Mouse (Mus musculus): ENCODE data around the gene Kazn. TPM values are rescaled to one million over a fixed set of nuclear protein-coding genes. Genes with fewer than 3 reads are reported as not detected.

The Kazn gene
- total RNA-seq, 2 experiments from 2014 or later, result 45.9 to 48.5 TPM

DNA sequence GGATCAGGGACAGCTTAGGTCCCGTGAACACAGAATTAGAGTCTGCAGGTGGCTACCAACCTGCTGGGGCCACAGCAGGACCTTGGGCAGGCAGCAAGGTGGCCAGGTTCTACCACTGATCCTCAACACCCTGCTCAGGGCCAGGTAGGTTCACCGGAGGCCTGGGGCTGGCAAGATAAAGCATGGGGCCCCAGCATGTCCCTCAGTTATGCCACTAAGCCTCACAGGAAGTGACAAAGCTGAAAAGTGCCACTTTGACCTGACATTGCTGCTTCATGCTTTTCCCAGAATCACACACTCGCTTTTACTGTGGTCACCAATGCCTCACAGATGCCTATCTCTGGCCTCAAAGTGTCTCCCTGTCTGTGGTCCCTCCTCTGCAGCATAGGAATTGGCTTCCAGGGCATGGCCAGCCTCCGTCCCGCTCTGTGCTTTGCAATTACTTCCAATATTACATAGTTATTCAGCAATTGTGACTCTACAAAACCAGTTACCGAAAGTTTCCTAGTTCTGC lies 111.9 kb downstream of the Kazn start:
- DNase-seq (ENCODE audit: low spot score in 2 of 2), result no peak

DNA sequence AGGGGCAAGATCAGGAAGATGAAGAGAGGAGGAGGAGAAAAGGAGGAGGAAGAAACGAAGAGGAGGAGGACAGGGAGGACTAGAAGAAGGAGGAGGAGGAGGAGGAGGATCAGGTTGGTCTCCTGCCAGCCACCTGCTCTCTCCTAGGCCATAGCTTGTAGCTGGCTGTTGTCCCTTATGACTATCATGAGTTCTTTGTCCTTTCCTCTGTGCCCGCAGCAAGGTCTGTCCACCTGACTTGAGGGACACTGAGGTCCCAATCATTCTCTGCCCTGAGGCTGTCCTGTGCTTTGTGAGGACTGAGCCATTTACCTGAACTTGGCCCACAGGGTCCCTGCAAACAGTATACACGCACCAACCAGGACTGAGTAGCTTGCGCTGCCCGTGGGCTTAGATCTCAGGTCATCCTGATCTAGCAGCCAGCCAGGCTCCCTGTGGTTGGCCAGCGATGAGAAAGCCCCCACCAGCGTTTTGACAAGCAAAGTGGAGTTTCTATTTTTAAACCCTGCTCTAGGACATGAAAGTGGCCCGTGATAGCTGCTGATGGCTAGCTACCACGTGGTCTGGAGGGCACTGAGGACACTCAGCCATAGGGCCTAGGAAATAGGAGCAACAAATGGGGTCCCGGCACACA lies 112.4 kb downstream of the Kazn start:
- DNase-seq (ENCODE audit: low spot score in 2 of 2), result no peak

DNA sequence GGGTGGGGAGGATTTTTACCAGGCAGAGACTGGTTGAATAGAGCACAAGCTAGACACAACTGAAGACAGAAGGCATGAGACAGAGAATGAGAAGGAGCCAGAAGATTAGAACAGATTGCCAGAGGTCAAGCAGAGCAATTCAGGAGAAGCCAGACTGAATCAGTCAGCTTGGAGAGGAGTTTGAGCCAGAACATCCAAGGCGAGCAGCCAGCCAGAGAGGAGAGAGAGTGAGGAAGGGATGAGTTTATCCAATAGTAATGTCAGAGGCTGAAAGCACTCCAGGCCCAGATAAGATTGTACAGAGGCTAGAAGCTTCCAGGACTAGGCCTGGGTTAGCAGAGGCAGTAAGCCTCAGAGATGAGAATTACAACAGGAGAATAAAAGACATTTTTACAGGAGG lies 118.0 kb downstream of the Kazn start:
- no peak for DNase-seq (ENCODE audit: low spot score in 2 of 2)

DNA sequence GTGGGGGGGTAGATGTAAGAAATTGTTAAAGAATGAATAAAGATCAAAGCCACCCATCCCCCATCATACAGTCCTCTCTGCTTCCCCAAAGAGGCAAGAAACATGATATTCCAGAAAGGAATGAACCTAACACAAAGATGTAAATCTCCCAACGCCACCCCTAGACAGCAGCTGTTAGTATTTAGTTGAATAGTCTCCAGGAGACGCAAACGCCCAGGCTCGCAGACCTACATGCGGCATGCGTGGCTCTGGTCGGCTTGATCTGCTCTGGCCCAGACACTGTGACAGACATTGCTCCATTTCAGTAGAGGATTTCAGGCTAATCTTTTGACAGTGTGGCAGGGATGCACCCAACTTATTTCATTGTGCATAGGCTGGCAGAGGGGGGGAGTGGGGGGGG lies 120.7 kb downstream of the Kazn start:
- no peak for DNase-seq (ENCODE audit: low spot score in 2 of 2)

DNA sequence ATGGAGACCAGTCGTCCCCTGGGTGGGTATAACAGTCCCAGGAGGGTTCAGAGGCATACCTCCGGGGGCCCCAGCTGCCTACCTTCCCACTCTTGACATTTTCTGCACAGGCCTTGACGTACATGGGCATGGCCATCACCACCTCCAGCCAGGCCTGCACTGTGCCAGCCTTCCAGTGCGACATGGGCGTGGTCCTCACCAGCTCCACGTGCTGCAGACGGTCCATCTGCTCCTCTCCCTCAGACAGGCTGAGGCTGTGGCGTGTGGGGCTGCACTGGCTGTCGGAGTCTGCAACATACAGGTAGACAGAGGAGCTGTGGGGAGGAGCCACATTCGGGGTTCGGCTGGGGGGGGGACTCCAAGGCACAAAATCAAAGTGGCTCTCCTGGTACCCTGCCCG lies 121.2 kb downstream of the Kazn start:
- no peak for DNase-seq (ENCODE audit: low spot score in 2 of 2)

DNA sequence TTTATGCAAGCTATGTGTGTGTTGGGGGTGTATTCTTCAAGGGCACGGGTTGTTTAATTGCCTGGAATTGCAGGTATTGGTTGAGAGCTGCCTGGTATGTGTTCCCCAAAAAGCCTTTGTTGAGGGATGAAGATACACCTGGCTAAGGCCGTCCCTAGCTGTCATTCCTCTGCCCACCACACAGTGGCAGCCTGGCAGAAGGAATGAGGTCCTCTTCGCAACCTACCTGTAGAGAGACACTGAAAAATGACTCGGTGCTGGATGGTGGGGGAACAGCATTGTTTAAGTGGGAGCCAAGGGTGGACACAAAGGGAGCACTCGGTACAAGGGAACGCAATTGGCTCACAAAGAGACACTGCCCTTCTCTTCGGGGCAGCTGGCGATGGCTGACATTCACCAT lies 125.9 kb downstream of the Kazn start:
- peak; percentile 11 to 26 for DNase-seq (ENCODE audit: low spot score in 2 of 2)

DNA sequence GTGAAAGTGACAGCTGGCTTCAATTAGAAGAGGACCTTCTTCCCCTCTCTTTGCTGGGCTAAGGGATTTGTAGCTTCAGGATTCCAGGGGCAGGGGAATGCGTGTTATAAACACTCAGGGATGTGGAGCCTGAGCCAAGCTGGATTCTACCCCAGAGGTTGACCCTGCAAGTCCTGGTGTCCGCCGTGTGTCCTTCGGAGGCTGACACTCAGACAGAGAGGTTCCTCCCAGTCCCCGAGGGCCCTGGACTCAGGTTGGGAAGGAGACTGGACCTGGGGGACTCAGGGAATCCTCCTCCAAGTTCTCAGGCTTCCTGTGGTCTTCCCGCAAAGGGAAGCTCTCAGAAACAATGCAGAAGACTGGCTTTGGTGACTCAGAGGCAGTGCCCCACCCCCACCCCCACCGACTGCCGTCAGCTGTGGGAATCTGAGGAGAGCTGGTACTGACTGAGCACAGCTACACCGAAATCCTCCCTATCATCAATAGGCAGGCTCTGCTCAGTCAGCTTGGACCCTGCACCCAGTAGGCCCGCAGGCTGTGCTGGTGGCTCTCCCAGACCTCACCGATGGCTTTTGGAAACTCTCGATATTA lies 136.0 kb downstream of the Kazn start:
- DNase-seq (ENCODE audit: low spot score in 2 of 2), result no peak

DNA sequence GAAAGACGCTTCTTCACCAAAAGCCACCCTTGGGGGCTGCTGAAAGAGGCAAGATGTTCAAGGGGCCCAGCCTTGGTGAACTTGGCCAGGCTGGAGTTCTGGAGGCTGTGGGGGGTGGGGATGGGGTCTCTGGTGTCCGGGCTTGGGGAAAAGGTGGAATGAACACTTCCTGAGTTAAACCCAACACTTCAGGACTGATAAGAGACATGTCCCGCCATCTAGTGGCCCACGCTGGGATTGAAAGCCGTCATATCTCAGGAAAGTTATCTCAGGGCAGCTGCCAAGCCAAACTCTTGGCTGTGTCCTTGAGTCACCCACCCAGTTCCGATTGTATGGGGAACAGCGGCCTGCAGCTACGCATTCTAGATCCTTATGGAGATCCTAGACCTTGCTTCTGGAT lies 140.9 kb downstream of the Kazn start:
- DNase-seq (ENCODE audit: low spot score in 2 of 2), result peak; percentile 43 to 89

DNA sequence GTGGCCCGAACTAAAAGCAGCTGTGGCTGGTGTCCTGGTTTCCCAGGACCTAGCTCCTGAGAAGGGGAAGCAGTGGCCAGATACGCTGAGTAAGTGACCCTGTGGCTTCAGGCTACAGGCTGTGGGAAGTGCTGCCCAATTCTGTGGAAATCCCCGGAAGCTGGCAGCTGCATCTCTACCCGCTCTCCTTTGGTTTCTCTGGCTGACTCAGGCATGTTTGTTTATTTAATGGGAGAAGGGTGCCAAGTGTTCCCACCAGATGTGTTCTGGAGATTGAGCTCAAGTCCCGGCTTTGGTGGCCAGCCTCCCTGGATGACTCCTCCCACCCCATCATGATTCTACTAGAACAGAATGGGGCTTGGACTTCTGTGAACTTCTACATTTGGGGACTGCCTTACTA lies 141.3 kb downstream of the Kazn start:
- no peak for DNase-seq (ENCODE audit: low spot score in 2 of 2)

DNA sequence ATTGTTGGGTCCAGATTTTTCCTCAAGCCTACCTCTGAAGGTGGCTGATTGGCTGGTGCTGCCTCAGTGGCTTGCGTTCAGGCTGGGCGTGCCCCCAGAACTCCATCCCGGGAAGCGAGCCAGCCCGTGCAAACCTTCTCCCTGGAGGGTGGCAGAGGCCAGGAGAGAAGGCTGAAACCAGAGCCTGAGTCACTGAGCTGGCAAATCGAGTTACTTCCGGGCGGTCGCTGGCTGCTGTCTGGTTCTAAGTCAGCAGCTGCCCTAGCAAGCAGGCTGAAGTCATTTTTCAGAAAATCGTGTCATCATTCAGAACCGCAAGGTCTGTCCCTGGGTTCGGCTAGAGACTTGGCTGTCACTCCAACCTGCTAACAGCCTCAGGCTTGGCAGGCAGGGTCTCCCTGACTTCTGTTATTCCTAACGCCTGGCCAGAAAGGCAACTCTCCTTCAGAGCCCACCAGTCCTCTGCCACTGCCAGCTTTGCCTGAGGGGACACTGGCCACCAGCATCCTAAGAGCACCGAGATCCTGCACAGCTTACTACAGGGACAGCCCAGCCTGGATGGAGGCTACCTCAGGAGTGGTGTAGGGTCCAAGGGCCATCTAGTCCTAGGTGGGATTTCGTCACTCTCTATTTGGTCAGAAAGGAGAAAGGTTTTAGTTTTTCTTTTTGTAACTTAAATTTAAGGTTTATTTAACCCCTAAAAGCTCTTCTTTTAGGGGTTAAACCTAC lies 143.5 kb downstream of the Kazn start:
- no peak for DNase-seq (ENCODE audit: low spot score in 2 of 2)

DNA sequence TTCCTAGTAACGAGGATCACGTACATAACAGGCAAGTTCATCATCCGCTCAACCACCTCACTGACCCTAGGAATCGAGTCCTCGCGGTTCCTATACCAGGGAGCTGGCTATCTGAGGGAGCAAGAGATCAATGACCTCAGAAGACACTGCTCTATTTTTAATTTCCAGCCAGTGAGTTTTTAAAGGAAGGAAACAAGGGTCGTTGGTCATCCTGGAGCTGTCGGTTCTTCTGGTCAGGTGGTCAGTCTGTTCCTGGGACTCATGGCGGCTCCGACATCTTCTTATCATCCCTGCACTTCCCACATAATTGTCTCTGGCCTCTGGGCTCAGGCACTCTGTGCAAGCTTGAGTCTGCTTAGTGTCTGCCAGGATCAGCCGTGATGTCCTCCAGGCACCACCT lies 144.8 kb downstream of the Kazn start:
- no peak for DNase-seq (ENCODE audit: low spot score in 2 of 2)

DNA sequence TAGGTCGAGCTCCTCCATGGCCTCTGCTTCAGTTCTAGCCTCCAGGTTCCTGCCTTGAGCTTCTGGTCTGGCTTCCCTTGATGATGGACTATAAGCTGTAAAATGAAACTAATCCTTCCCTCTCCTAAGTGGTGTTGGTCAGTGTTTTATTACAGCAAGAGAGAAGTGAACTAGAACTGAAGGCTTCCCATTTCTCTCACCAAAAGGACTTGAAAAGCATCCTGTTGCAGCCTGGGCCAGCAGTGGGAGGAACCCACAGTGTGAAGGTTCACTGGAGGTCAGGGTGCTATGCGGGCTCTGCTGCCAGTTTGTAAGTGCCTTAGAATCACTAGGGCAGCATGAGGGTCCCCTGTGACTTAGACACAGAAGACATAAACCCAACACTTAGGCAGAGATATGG lies 148.1 kb downstream of the Kazn start:
- no peak for DNase-seq (ENCODE audit: low spot score in 2 of 2)

DNA sequence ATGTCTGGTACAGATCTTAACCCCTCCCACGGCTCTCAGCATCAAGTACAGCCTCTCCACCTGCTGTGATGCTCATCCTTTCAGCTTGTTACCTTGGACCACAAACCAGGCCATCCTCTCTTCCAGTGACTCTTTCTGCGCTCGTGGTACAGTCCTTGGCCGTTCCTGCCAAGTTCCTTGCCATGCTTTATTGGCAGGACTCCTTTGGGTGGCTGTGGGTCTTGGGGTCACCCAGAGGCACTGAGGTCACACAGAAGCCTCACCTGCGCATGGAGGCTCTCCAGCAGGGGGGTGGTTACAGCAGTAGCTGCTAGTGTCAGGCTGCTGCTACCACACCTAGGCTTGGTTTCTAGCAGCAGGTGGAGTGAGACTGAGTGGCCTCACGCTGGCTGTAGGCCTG lies 149.2 kb downstream of the Kazn start:
- DNase-seq (ENCODE audit: low spot score in 2 of 2), result no peak

DNA sequence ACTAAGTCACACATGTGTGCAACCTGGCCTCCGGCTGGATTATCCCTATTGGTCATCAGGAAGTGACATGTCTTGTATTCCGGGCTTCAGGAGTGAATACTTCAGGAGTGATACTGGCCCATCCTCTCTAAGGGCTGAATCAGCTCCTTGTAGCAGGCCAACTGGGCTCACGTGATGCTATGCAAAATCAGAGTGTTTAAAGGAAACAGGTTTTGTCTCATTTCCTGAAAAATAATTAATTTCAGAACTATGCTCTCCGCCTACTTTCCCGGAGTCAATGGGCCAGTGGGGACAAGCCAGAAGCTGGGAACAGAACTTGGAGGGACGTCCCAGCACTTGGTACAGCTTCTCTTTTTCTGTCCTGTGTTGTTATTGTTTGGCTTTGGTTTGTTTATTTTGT lies 150.4 kb downstream of the Kazn start:
- DNase-seq (ENCODE audit: low spot score in 2 of 2), result no peak

DNA sequence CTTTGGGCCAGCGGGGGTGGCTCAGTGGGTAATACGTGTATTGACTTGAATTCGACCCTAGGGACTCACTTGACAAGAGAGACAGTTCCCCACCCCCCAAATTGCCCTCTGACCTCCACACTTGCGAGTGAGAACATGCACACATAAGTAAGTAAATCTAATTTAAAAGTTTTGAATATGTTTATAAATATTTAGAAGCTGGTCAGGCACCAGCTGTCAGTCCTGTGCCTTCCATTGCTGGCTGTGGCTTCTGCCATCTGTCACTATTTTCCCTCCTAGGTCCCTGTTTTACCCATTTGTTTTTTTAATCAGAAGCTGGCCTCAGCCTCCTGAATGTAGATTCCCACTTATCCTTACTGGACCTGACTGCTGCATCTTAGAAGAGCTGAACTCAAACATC lies 150.8 kb downstream of the Kazn start:
- DNase-seq (ENCODE audit: low spot score in 2 of 2), result no peak

DNA sequence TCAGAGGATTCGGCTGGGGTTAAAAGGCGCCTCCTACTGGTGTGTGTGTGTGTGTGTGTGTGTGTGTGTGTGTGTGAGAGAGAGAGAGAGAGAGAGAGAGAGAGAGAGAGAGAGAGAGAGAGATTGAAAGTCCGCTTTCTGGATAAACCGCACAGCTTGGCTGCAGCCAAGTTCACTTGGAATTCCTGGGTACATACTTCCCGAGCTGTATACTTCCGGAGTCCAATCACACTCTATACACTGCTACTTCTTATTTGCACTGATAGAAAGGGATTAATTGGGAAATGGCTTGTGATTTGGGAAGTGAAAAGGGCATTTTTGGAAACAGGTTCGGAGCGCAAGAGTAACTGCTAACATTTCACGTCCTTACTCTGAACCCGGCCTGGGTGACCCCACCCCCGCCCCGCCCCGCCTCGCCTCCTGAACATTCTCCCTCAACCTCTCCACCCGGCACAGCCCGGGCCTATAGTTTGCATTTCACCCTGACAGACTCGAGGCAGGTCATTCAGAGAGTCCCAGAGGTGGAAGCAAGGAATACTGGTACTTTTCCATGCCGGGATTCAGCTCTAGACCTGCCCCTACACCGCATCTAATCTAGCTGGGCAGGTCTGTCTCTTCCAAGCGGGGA lies 154.2 kb downstream of the Kazn start:
- DNase-seq (ENCODE audit: low spot score in 2 of 2), result no peak

DNA sequence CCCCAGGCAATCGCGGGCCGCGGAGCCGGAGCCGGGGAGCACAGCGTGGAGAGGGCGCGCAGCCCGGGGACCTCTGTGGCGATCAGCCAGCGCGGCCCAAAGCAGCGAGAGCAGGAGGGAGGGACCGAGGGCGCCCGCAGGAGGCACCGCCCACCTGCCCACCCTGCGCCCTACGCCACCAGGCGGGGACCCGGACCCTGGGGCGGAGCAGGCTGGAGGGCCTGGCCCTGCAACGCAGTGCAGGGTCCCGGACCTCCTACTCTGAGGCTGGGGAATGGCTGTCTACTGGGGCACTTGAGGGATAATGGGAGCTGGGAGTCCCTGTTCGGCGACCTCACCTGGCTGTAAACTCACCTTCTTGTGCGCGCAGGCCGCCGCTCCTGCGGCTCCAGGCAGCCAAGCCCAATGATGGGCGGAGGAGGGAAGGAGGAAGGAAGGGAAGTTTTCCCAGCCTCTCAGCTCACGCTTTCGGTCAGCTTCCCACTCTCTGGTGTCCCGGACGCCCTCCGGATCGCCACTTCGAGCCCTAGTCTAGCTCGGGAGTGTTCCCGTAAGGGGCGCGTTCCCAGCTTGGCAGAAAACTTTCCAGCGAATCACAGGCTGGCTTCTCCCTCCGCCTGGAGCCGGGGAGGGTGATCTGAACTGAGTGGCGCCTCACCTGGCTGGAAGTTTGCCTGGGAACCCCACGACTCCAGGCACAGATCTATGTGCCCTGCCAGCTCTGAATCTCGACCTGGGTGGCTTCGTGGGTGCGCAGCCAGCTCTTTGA lies 154.9 kb downstream of the Kazn start, which contains the start of gene Tmem51:
Tmem51 (minus strand) TSS at position 174 of the 769 bp plus-strand sequence.
- no peak for DNase-seq (ENCODE audit: low spot score in 2 of 2)

DNA sequence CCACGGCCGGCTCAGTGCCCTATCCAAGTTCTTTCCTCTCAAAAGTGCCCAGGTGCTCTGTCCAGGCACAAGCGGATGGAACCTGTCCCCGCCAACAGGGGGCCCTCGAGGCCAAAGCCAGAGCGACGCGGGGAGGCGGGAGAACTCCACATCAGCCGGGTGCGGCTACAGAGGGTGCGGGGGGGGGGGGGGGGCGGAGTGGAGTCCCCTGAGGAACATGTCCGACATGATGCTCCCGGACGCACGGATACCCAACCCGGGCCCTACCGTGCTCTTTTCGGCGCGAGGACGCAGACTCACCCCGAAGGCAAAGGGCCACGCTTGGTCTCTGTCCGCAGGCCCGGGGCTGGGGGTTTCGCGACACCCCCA lies 155.5 kb downstream of the Kazn start:
- peak in 1 of 2 experiments; percentile 30 for DNase-seq (ENCODE audit: low spot score in 2 of 2)

DNA sequence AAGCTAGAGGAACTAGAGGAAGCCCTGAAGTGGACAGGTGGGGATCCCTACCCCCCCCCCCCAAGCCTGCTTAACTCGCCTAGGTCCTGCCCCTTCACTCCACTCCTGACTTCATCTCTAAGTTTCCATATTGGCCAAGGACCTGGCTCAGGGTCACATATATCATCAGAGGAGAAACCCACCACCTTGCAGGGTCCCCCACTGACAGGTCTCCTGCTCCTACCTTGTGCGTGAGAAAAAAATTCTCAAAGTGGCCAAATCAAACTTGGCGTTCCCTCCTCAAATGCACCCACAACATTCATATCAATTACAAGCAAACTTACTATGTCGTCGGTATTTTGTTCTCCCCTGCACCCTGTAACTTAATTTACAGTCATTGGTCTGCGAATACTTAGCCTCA lies 156.0 kb downstream of the Kazn start:
- no peak for DNase-seq (ENCODE audit: low spot score in 2 of 2)

DNA sequence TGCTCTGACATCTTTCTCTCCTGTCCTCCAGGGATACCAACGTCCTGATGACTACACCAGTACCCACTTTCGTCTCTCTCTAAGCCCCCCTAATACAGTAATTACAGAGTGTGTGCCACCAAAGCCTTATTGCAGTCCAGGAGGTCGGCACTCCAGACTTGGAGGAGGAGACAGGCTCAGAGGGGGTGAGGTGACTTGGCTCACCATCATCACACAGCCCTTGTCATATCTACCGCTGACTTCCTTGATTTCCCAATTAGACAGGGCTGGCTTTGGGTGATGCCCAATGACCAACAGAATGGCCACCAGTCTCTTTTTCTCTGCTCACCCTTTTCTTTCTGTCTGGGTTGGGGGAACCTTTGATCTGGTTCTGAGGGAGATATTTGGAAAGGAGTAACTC lies 156.5 kb downstream of the Kazn start:
- no peak for DNase-seq (ENCODE audit: low spot score in 2 of 2)

DNA sequence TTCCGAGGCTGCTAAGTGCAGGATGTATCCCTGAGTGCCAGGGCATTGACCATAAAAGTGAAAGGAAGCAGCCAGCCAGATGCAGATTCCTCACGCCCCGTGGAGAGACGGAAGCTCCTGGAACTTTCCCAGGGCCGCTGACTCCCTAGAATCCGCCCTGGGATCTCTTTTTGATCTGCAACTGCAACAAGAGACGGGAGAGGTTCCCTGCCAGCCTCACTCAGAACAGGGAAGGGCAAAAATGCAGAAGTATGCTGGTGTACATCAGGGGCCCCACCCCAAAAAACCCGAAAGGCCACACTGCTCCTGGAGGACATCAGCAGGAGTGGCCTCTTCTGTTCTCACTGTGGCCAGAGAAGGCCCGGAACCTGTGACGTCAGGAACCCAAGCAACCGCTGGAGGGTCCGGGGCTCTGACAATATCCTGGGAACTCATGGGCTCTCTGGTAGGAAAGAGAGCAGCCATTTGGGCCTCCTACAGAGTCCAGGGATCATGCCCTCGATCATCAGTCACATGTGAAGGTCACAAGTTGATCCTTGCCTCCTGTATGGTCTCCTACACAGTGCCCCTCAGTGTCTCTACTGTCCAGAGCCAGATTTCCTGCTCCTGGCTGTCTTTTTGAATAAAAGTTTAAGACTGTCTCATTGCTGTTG lies 157.4 kb downstream of the Kazn start:
- no peak for DNase-seq (ENCODE audit: low spot score in 2 of 2)
